Mouse (Mus musculus): ENCODE data around the gene Ehf. TPM values are rescaled to one million over a fixed set of nuclear protein-coding genes. Genes with fewer than 3 reads are reported as not detected.

The Ehf gene
- 0.28 and 0.45 TPM in 2 replicates for polyA plus RNA-seq (2015; fragmentation: Nextera tagmentation; extraction: Ambion mirVana)

DNA sequence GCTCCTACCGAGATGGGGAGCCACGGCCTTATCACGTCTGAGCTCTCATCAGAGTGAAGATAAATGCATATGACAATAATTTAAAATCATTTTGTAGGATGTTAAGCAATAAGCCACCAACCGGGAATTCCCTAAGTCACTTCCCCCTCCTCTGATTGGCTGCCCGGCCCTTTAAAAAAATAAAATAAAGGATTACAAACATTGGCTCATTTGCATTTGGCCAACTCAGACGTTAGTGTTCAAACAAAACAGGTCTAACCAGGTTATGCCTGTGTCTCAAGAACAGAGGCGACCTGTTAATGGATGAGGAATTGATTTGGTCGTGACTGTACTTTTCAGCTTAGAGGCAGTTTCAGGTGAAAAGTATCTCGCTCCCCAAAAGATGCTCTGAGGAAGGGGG, at the start of gene Ehf:
Ehf (minus strand) TSS at position 147 of the 400 bp plus-strand sequence.
- H3K4me2 ChIP-seq (replicated peaks) = no peak within 1 kb of the TSS
- no peak within 1 kb of the TSS for H3K9ac ChIP-seq
- 66% methylated on average over 9 of the region's 9 CpGs for WGBS
- no peak within 1 kb of the TSS for H3K4me3 ChIP-seq
- no peaks in the 10 kb centered on the region for H3K27me3 ChIP-seq
- no peaks in the 10 kb centered on the region for H3K36me3 ChIP-seq
- H3K9me3 ChIP-seq = no peaks in the 10 kb centered on the region
- no peak within 1 kb of the TSS for H3K27ac ChIP-seq
- ATAC-seq (ENCODE audit: low FRiP score, low read depth) = no peak
- H3K4me1 ChIP-seq = no peaks in the 10 kb centered on the region

DNA sequence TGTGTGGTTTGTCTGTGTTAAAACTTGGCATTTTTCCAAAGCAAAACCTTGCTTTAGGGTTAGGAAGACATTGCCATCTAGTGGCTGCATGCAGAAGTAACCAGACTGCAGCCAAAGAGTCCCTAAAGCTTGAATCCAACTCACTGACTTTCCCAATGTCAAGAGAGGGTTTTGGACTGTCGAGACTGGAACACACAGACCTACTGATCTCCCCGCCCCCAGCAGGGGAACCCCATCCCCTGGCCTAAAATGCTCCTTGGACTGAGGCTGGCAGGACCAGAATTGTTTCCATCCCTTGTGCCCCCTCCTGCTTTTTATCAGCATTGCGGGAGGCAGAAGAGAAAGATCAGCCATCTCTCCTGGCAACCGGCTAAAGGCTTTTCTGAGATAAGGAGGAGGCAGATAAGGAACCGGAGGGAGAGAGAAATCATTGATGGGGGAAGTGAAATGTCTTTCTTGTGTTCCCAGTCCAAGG, 44.4 kb upstream of the Ehf start:
- no peak overlapping the region for H3K27ac ChIP-seq
- no peak overlapping the region for H3K4me3 ChIP-seq
- 22% methylated on average over 5 of the region's 5 CpGs for WGBS
- peaks cover 6% of the 10 kb centered on the region; the same call in 1 of the 2 replicates for H3K27me3 ChIP-seq
- H3K36me3 ChIP-seq = no peaks in the 10 kb centered on the region
- H3K9ac ChIP-seq = no peak overlapping the region
- no peaks in the 10 kb centered on the region for H3K9me3 ChIP-seq
- H3K4me2 ChIP-seq (replicated peaks) = peak overlapping the region; percentile 23; the same call in 1 of the 2 replicates
- H3K4me1 ChIP-seq = no peaks in the 10 kb centered on the region
- peak; percentile 40 for ATAC-seq (ENCODE audit: low FRiP score, low read depth)

DNA sequence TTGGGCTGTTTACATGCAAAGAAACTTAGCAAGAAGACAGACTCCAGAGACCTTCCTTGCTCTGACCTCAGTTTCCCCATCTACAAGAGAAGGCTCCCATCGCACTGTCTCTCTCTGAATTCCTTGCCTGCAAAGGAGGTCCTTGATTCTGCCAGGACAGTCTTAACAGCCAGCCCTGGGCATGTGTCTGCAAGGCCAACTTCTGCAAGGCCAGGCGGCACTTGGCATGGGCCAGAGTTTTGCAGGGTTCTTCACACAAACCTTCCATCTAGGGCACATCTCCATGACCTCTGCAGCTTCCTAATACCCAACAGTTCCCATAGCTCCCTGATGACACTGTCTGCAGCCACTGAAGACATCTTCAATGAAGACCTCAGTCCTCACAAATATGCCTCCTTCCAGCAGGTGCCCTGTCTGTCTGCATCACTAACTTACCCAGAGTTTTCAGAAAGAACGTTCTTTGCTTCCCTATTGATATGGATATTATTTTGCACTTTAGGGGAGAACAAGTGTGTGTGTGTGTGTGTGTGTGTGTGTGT, 43.7 kb upstream of the Ehf start:
- Histone ChIP-seq H3K4me1 (no peaks in the 10 kb centered on the region), H3K27ac (no peak overlapping the region), H3K27me3 (peaks cover 6% of the 10 kb centered on the region; the same call in 1 of the 2 replicates), H3K9ac (no peak overlapping the region), H3K9me3 (no peaks in the 10 kb centered on the region), H3K36me3 (no peaks in the 10 kb centered on the region), H3K4me3 (no peak overlapping the region), H3K4me2 (replicated peaks) (no peak overlapping the region)
- 72% methylated on average over 3 of the region's 3 CpGs for WGBS
- ATAC-seq (ENCODE audit: low FRiP score, low read depth) = no peak

- no peak overlapping the region for H3K9ac ChIP-seq
- WGBS = 77% methylated on average over 7 of the region's 7 CpGs
- ATAC-seq (ENCODE audit: low FRiP score, low read depth) = no peak
- H3K9me3 ChIP-seq = no peaks in the 10 kb centered on the region
- H3K27ac ChIP-seq = no peak overlapping the region
- no peaks in the 10 kb centered on the region; the same call in 1 of the 2 replicates for H3K27me3 ChIP-seq
- no peaks in the 10 kb centered on the region for H3K36me3 ChIP-seq
- no peaks in the 10 kb centered on the region for H3K4me1 ChIP-seq
- no peak overlapping the region for H3K4me2 ChIP-seq (replicated peaks)
- H3K4me3 ChIP-seq = no peak overlapping the region
Measured at GRCm38 (mm10) chr2:103343611-103344010, 40.5 kb upstream of the Ehf start.

- Histone ChIP-seq H3K9ac (no peak overlapping the region), H3K4me3 (no peak overlapping the region), H3K27me3 (no peaks in the 10 kb centered on the region; the same call in 1 of the 2 replicates), H3K4me2 (replicated peaks) (no peak overlapping the region), H3K4me1 (no peaks in the 10 kb centered on the region), H3K9me3 (no peaks in the 10 kb centered on the region), H3K27ac (no peak overlapping the region), H3K36me3 (no peaks in the 10 kb centered on the region)
- ATAC-seq (ENCODE audit: low FRiP score, low read depth) = no peak
- WGBS = 89% methylated on average over 1 of the region's 1 CpGs
Measured at GRCm38 (mm10) chr2:103342123-103342522, 39.0 kb upstream of the Ehf start.

DNA sequence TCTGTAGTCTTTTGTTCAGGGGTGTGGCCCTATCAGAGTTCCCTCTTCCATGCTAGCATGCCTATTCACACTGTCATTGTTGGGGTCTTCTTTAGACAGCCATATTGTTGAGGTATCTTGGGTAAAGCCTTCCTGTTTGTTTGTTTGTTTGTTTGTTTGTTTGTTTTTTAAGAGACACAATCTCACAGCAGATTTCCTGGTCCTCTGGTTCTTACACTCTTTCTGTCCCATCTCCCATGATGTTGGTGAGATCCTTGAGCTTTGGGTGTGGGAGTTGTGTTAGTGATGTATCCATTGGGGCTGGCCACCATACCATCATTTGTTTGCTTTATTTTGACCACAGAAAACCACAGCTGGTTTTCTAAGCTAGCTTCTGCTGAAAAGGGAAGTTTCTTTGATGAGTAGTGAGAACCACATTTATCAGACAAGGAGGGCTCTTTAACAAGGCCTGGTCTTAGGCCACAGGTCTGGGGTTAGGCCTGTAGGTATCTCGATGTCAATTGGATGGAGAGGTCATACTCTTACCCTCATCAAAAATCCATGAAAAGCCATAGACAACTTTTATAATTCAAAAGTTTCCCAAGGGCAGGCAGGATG, 38.4 kb upstream of the Ehf start:
- Histone ChIP-seq H3K27ac (no peak overlapping the region), H3K9me3 (no peaks in the 10 kb centered on the region), H3K4me1 (no peaks in the 10 kb centered on the region), H3K27me3 (no peaks in the 10 kb centered on the region; the same call in 1 of the 2 replicates), H3K4me2 (replicated peaks) (no peak overlapping the region), H3K9ac (no peak overlapping the region), H3K36me3 (no peaks in the 10 kb centered on the region), H3K4me3 (no peak overlapping the region)
- ATAC-seq (ENCODE audit: low FRiP score, low read depth) = no peak
- WGBS = 96% methylated on average over 1 of the region's 1 CpGs

- Histone ChIP-seq H3K9me3 (no peaks in the 10 kb centered on the region), H3K36me3 (no peaks in the 10 kb centered on the region), H3K4me3 (no peak overlapping the region), H3K4me2 (replicated peaks) (no peak overlapping the region), H3K27me3 (no peaks in the 10 kb centered on the region; the same call in 1 of the 2 replicates), H3K27ac (no peak overlapping the region), H3K4me1 (no peaks in the 10 kb centered on the region), H3K9ac (no peak overlapping the region)
- no peak for ATAC-seq (ENCODE audit: low FRiP score, low read depth)
- 79% methylated on average over 6 of the region's 6 CpGs for WGBS
Measured at GRCm38 (mm10) chr2:103338706-103339105, 35.6 kb upstream of the Ehf start.

DNA sequence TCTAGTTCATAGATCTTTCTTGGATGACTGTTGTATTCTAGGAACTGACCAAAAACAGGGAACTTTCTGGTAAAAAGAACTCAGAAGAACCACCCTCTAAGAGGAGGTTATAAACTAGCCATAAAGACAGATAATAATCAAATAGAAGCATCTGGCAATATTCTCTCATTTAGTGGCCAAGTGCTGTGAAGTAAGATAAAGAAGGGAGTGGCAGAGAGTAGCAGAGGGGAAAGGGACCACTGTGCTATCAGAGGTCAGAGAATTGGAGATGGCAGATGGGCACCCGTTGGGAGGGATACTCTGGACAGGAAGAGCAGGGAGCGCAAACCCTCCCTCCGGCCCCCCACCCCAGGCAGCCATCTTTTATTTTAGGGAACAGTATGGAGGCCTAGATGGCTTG, 34.3 kb upstream of the Ehf start:
- no peak for ATAC-seq (ENCODE audit: low FRiP score, low read depth)
- H3K27me3 ChIP-seq = no peaks in the 10 kb centered on the region
- H3K9me3 ChIP-seq = no peaks in the 10 kb centered on the region
- H3K4me3 ChIP-seq = no peak overlapping the region
- H3K9ac ChIP-seq = no peak overlapping the region
- WGBS = 88% methylated on average over 3 of the region's 3 CpGs
- no peaks in the 10 kb centered on the region for H3K36me3 ChIP-seq
- H3K4me1 ChIP-seq = no peaks in the 10 kb centered on the region
- H3K27ac ChIP-seq = no peak overlapping the region
- no peak overlapping the region for H3K4me2 ChIP-seq (replicated peaks)

DNA sequence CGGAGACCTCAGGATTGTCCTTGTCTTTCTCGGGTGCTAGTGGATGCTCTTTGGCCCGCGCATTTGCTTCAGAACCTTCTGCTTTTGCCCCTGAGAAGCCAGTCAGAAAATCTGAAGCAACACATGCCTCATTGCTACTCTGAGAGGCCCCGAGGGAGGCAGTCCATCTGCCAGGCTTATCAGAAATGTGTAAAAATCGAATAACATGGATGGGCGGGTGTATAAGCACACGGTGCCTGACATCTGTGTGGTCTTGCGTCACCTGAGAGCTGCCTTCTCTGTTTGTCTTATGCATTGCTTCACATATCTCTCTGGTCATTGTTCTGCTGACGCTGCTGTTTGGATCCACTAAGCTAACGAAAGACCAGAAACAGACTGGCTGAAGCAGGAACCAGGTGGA, 33.5 kb upstream of the Ehf start:
- no peaks in the 10 kb centered on the region for H3K4me1 ChIP-seq
- WGBS = 89% methylated on average over 11 of the region's 11 CpGs
- ATAC-seq (ENCODE audit: low FRiP score, low read depth) = no peak
- H3K27ac ChIP-seq = no peak overlapping the region
- no peak overlapping the region for H3K4me3 ChIP-seq
- H3K4me2 ChIP-seq (replicated peaks) = no peak overlapping the region
- H3K36me3 ChIP-seq = no peaks in the 10 kb centered on the region
- H3K9me3 ChIP-seq = no peaks in the 10 kb centered on the region
- H3K9ac ChIP-seq = no peak overlapping the region
- no peaks in the 10 kb centered on the region for H3K27me3 ChIP-seq

GRCm38 (mm10) chr2:103336000-103336399, 32.9 kb upstream of the Ehf start:
- Histone ChIP-seq H3K4me1 (no peaks in the 10 kb centered on the region), H3K36me3 (no peaks in the 10 kb centered on the region), H3K27me3 (no peaks in the 10 kb centered on the region), H3K9ac (no peak overlapping the region), H3K9me3 (no peaks in the 10 kb centered on the region), H3K4me2 (replicated peaks) (no peak overlapping the region), H3K27ac (no peak overlapping the region), H3K4me3 (no peak overlapping the region)
- 75% methylated on average over 3 of the region's 3 CpGs for WGBS
- ATAC-seq (ENCODE audit: low FRiP score, low read depth) = no peak

DNA sequence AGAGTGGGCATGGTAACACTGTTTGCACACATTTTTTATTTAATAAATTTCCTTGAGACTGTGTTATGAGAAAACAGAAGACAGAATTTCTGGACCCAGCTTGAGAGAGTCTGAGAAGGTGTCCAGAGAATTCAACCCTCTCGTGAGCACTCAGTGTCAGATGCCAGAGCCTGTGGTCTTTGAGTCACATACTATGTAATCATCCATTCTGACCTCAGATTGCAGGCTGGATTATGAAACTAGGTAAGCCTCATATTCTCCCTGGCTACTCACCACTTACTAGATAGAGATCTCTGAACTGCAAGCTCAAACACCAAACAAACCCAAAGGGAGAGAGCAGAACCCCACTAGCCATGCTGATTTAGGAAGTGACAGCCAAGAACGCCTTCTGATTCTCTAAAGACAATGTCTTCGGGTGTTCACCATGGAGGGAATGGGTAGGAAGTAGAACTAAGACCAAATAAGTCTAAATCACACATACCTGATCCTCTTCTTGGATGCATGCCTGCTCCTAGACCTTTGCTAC, 28.7 kb upstream of the Ehf start:
- Histone ChIP-seq H3K9me3 (no peaks in the 10 kb centered on the region), H3K4me2 (replicated peaks) (no peak overlapping the region), H3K4me1 (no peaks in the 10 kb centered on the region), H3K27me3 (no peaks in the 10 kb centered on the region), H3K9ac (no peak overlapping the region), H3K4me3 (no peak overlapping the region), H3K36me3 (no peaks in the 10 kb centered on the region), H3K27ac (no peak overlapping the region)
- ATAC-seq (ENCODE audit: low FRiP score, low read depth) = no peak
- 78% methylated on average over 3 of the region's 3 CpGs for WGBS

- Histone ChIP-seq H3K27ac (no peak overlapping the region), H3K9me3 (no peaks in the 10 kb centered on the region), H3K36me3 (no peaks in the 10 kb centered on the region), H3K27me3 (0 out of 2 replicates have a peak, but pooled peaks cover 8% of the 10 kb centered on the region), H3K4me2 (replicated peaks) (no peak overlapping the region), H3K9ac (no peak overlapping the region), H3K4me3 (no peak overlapping the region), H3K4me1 (no peaks in the 10 kb centered on the region)
- no peak for ATAC-seq (ENCODE audit: low FRiP score, low read depth)
- 85% methylated on average over 4 of the region's 4 CpGs for WGBS
Measured at GRCm38 (mm10) chr2:103328731-103329130, 25.7 kb upstream of the Ehf start.
